Mouse (Mus musculus): Measurements from ENCODE around the gene Phb.

- TF ChIP-seq CTCF (IDR thresholded peaks at IDR 0.05) (no peak), POLR2A (IDR thresholded peaks at IDR 0.05; ENCODE audit: insufficient read depth, low read depth, low read length) (no peak)
Measured at GRCm38 (mm10) chr11:95617785-95618465, 48.8 kb upstream of the Phb start.
